In the genomic region with DNA sequence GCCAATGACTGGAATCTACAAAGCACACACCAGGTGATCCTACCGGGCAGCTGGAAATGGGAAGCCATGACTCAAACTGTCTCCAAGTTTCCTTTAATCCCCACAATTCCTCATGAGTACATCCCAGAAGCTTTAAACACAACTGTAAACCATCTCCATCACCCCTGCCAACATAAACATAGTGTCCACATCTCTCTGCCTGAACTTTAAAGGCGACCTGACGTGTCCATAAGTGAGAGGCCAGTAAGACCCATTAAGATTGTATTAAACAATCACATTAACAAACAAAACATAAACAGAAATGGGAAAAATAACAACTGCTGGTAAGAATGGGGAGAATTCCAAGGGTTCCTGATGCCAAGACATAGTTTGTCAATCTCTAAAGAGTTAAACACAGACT, we compare ENCODE assay signal across 17 mouse cellular contexts.
"Had no signal": no experiment of that assay in that cellular context is flagged by ENCODE, and none has a peak within 500 bp of the region (broad histone marks: within the 10 kb centered on the region; RNA-seq: fewer than 3 reads in every experiment).

No protein-coding gene starts in this region.

- H3K27ac ChIP-seq: liver, embryonic 13.5 days; liver, embryonic 15.5 days; macrophage; midbrain, embryonic 13.5 days; midbrain, embryonic 15.5 days; neural tube, embryonic 12.5 days; stomach, embryonic 15.5 days; stomach, postnatal 0 days had no signal

- H3K9me3 ChIP-seq: liver, embryonic 15.5 days; midbrain, embryonic 13.5 days; midbrain, embryonic 15.5 days; stomach, embryonic 15.5 days had no signal

- H3K9ac ChIP-seq: liver, embryonic 13.5 days; liver, embryonic 15.5 days; liver, postnatal 0 days; midbrain, embryonic 13.5 days; midbrain, embryonic 15.5 days; neural tube, embryonic 12.5 days; stomach, embryonic 15.5 days had no signal

- H3K4me2 ChIP-seq: liver, embryonic 11.5 days; liver, embryonic 13.5 days; liver, embryonic 15.5 days; midbrain, embryonic 11.5 days; midbrain, embryonic 13.5 days; midbrain, embryonic 15.5 days; neural tube, embryonic 12.5 days; stomach, embryonic 15.5 days had no signal

- H3K4me3 ChIP-seq: liver, embryonic 13.5 days; liver, embryonic 15.5 days; megakaryocyte, embryonic 14.5 days; midbrain, embryonic 13.5 days; midbrain, embryonic 15.5 days; neural tube, embryonic 12.5 days; stomach, embryonic 15.5 days had no signal

- ATAC-seq: liver, postnatal 0 days; midbrain, embryonic 13.5 days; midbrain, embryonic 15.5 days had no signal

- H3K27me3 ChIP-seq: liver, embryonic 13.5 days; liver, embryonic 15.5 days; megakaryocyte, embryonic 14.5 days; midbrain, embryonic 13.5 days; midbrain, embryonic 15.5 days; neural tube, embryonic 12.5 days; stomach, embryonic 15.5 days had no signal

- H3K36me3 ChIP-seq: liver, embryonic 13.5 days; liver, embryonic 15.5 days; midbrain, embryonic 13.5 days; midbrain, embryonic 15.5 days; neural tube, embryonic 12.5 days; stomach, embryonic 15.5 days had no signal

- H3K4me1 ChIP-seq: liver, embryonic 13.5 days; liver, embryonic 15.5 days had no signal

- DNase-seq: liver, embryonic 13.5 days; liver, postnatal 0 days; lung, postnatal 14 days; right cerebral cortex, postnatal 14 days; thymus, adult 2 months; thymus, postnatal 25 days; thymus, postnatal 4 days had no signal
